Mouse (Mus musculus) stomach, embryonic 16.5 days (tissue): ENCODE data around the gene Ap3d1. TPM values are rescaled to one million over a fixed set of nuclear protein-coding genes. Genes with fewer than 3 reads are reported as not detected.

Source experiments
- ATAC-seq: fragments of 200-750 bp; cut with Nextera tagmentation; 2 replicates; pipeline ENCODE4 v1.8.0; 2017; ENCODE audit warnings: moderate number of reproducible peaks, moderate TSS enrichment; ENCODE audit not compliant: insufficient read depth, low FRiP score
- H3K27ac ChIP-seq: fragments of 300-500 bp; sonication (generic); 2 replicates; pipeline ENCODE4 v1.5.1; 2014; ENCODE audit warnings: low read length
- H3K27me3 ChIP-seq: fragments of 300-500 bp; sonication (generic); 2 replicates; pipeline ENCODE4 v1.6.1; 2014; ENCODE audit warnings: low read length, control low read depth, mixed read lengths; ENCODE audit not compliant: control insufficient read depth, insufficient read depth
- H3K36me3 ChIP-seq: fragments of 300-500 bp; sonication (generic); 2 replicates; pipeline ENCODE4 v1.6.1; 2014; ENCODE audit warnings: low read length; ENCODE audit not compliant: control insufficient read depth, insufficient read depth
- H3K4me1 ChIP-seq: fragments of 300-500 bp; sonication (generic); 2 replicates; pipeline ENCODE4 v1.6.1; 2014; ENCODE audit warnings: low read length, control low read depth, mixed read lengths; ENCODE audit not compliant: control insufficient read depth, insufficient read depth
- H3K4me2 ChIP-seq: fragments of 300-500 bp; sonication (generic); 2 replicates; pipeline ENCODE4 v1.6.1; 2014; ENCODE audit warnings: low read depth, low read length, mixed read lengths
- H3K4me3 ChIP-seq: fragments of 300-500 bp; sonication (generic); replicated peaks from 2 replicates; pipeline ENCODE4 v1.5.1; 2014; ENCODE audit warnings: mild to moderate bottlenecking, low read length
- H3K9ac ChIP-seq: fragments of 300-500 bp; sonication (generic); 2 replicates; pipeline ENCODE4 v1.6.1; 2014; ENCODE audit warnings: low read length
- H3K9me3 ChIP-seq: fragments of 300-500 bp; sonication (generic); replicated peaks from 2 replicates; pipeline ENCODE4 v1.6.1; 2016; ENCODE audit warnings: low read length, control low read depth; ENCODE audit not compliant: control insufficient read depth
- WGBS: fragments of 180-500 bp; shearing (Covaris S2); extraction: QIAGEN DNeasy Blood & Tissue Kit; methylation state at CpG from one replicate; pipeline ENCODE4 v1.1.7; 2014; 5-methylcytosine and 5-hydroxymethylcytosine counted together
- polyA plus RNA-seq: library from polyadenylated mRNA; unstranded; fragments of >200 nt; fragmentation: Nextera tagmentation; extraction: Ambion mirVana; gene quantifications from 2 replicates; pipeline ENCODE4 v1.2.1, GENCODE M21; 2015

Gene Ap3d1
- polyA plus RNA-seq, 1 experiment from 2014 or later: 66.3 TPM

DNA sequence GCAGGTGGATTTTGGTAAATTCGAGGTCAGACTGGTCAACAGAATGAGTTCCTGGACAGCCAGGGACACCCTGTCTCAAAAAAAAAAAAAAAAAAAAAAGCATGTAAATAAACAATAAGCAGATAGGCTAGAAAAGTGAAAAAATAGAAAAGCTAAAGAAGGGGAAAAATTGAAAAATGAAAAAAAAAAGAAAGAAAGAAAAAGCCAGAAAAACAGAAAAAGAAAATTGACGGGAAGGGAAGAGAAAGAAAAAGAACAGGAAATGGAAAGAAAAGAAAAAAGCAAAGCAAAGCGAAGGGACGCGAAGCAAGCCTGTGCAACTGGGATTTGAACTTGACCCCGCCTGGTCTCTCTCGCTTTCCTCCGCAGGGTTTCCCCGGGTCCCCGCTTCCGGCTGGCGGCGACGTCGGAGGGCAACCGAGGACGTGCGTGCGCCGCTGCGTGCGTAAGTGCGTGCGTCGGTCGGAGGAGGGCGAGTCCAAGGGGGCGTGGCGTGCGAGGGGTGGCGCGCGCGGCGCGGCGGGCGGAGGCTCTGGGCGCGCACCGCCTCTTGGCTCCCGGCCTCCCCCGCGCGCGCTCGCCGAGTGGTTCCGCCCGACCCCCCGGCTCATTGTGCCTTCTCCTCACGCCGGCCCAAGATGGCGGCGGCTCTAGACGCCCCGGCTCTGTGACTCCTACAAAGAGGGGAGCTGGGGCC is 12.7 kb upstream of the Ap3d1 start, which contains the start of gene Dot1l:
Gene Dot1l, plus strand, starts transcription at position 613 of the 697 bp plus-strand sequence.
- H3K9me3 ChIP-seq: no peaks in the 10 kb centered on the region
- peak; percentile 92 for ATAC-seq
- peak within 1 kb of the TSS; percentile 62 for H3K27ac ChIP-seq
- peaks cover 45% of the 10 kb centered on the region for H3K4me1 ChIP-seq
- 1% methylated on average over 55 of the region's 57 CpGs for WGBS
- H3K4me2 ChIP-seq: peak within 1 kb of the TSS; percentile 98
- H3K9ac ChIP-seq: peak within 1 kb of the TSS; percentile 95
- H3K4me3 ChIP-seq: peak within 1 kb of the TSS; percentile 92
- no peaks in the 10 kb centered on the region for H3K27me3 ChIP-seq
- H3K36me3 ChIP-seq: no peaks in the 10 kb centered on the region

DNA sequence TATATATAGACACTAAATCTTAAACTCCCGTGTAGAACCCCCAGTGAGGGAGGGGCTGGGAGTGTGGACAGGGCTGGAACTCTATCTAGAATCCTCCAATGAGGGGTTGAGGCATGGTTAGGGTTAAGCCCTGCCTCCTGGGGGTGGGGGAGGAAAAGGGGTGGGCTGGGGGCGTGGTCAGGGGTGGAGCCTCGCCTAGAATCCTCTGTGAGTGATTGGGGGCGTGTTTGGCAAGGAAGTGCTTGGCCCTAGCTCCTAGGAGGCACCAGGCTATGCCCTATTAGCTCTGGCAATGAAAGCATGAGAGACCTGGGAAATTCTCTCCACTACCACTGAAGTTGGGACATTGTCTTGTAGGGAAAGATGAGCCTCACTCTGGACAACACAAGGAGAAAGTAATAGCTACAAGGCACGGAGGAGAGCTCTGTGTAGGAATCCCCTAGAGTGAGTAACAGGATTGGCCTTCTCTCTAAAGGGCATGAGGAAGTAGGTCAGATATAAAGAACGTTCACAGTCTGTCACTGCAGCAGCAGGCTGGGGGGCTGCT is 10.1 kb upstream of the Ap3d1 start:
- WGBS: 4% methylated on average over 6 of the region's 6 CpGs
- H3K4me3 ChIP-seq: peak overlapping the region; percentile 36
- peaks cover 33% of the 10 kb centered on the region for H3K4me1 ChIP-seq
- H3K4me2 ChIP-seq: peak overlapping the region; percentile 55
- peak overlapping the region; percentile 65 for H3K9ac ChIP-seq
- H3K9me3 ChIP-seq: no peaks in the 10 kb centered on the region
- ATAC-seq: peak; percentile 75
- no peaks in the 10 kb centered on the region for H3K27me3 ChIP-seq
- no peaks in the 10 kb centered on the region for H3K36me3 ChIP-seq
- peak overlapping the region; percentile 96 for H3K27ac ChIP-seq

DNA sequence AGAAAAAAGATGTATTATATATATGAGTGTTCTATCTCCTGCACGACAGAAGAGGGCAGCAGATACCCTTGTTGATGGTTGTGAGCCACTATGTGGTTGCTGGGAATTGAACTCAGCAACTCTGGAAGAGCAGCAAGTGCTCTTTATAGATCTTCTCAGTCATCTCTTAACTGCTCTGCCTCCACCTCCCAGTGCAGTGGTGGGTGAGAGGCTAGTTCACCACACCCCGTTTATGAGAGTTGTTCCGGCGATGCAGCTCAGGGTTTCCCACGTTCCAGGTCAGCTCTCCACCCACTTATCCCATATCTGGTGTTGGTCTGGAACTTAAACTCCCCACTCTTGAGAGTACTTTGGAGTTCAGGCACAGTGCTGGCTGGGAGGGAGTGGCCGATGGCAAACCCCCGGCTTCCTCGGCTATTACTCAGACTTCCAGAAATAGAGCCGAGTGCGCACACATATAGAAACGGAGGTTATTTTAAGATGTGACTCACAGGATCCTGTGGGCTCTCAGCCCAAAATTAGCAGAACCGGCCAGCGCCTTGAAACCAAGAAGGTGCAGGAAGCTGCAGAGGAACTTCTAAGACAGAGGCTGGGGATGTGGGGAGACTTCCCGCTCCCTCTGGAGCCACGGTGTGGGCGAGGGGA is 9.2 kb upstream of the Ap3d1 start:
- Histone ChIP-seq H3K27ac (peak overlapping the region; percentile 96), H3K4me1 (peaks cover 25% of the 10 kb centered on the region), H3K9ac (peak overlapping the region; percentile 65), H3K36me3 (no peaks in the 10 kb centered on the region), H3K27me3 (no peaks in the 10 kb centered on the region), H3K9me3 (no peaks in the 10 kb centered on the region), H3K4me2 (peak overlapping the region; percentile 55), H3K4me3 (peak overlapping the region; percentile 36)
- peak; percentile 59 for ATAC-seq
- 6% methylated on average over 16 of the region's 16 CpGs for WGBS

DNA sequence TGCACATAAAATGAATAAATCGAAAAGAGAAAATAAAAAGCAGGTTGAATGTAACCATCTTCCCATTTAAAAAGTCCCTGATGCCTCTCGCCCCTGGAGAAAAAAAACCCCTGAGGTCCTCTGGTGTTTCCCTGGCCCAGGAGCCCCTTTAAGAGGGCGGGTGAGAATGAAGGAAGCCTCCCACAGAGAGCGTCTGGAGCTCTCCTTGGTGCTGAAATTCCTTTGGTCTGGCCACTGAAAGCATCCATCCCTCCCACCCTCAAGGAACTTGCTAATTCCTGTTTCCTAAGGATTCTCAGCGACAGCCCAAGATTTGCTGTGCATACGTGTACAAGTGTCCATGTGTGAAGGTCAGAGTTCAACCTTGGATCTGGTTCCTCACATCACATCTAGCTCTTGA is 6.5 kb upstream of the Ap3d1 start:
- Histone ChIP-seq H3K27ac (no peak overlapping the region), H3K4me3 (no peak overlapping the region), H3K36me3 (no peaks in the 10 kb centered on the region), H3K4me1 (peaks cover 19% of the 10 kb centered on the region), H3K4me2 (no peak overlapping the region), H3K27me3 (no peaks in the 10 kb centered on the region), H3K9ac (no peak overlapping the region), H3K9me3 (no peaks in the 10 kb centered on the region)
- 6% methylated on average over 6 of the region's 6 CpGs for WGBS
- no peak for ATAC-seq

DNA sequence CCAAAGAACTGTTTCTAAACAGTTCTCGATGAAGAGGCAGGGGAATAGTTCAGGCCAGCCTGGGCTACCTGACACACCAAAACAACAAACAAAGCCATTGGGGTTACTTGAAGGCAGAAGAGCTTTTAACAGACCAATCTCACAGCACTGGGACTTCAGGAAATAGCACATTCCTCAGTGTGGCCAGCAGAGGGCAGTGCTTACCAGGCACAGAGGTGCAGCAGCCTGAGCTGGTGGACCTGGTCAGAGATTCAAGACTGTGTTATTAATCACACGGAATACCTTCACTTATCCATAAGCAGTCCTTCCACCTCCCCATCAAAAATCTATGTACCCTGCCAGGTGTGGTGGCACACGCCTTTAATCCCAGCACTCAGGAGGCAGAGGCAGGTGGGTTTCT is 5.3 kb upstream of the Ap3d1 start:
- H3K9ac ChIP-seq: no peak overlapping the region
- H3K27me3 ChIP-seq: no peaks in the 10 kb centered on the region
- 17% methylated on average over 3 of the region's 3 CpGs for WGBS
- no peak overlapping the region for H3K4me3 ChIP-seq
- H3K4me1 ChIP-seq: peaks cover 20% of the 10 kb centered on the region
- H3K36me3 ChIP-seq: no peaks in the 10 kb centered on the region
- ATAC-seq: no peak
- H3K27ac ChIP-seq: no peak overlapping the region
- H3K9me3 ChIP-seq: no peaks in the 10 kb centered on the region
- H3K4me2 ChIP-seq: no peak overlapping the region

DNA sequence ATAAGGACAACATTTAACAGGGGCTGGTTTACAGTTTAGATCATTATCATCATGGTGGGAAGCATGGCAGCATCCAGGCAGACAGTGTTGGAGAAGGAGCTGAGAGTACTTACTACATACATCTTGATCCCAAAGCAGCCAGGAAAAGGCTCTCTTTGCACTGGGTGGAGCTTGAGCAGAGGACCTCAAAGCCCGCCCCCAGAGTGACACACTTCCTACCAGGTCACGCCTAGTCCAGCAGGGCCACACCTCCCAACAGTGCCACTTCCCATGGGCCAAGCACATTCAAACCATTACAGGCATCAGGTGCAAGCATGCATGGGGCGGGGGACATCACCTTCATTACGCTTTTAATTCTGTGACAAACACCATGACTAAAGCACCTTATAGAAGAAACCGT is 2.2 kb upstream of the Ap3d1 start:
- H3K27ac ChIP-seq: no peak overlapping the region
- 0 out of 2 replicates have a peak overlapping the region, but pooled peaks have one; percentile 9 for H3K4me2 ChIP-seq
- no peaks in the 10 kb centered on the region for H3K36me3 ChIP-seq
- no peak overlapping the region for H3K9ac ChIP-seq
- peaks cover 24% of the 10 kb centered on the region for H3K4me1 ChIP-seq
- no peaks in the 10 kb centered on the region for H3K9me3 ChIP-seq
- 30% methylated on average over 5 of the region's 5 CpGs for WGBS
- H3K27me3 ChIP-seq: no peaks in the 10 kb centered on the region
- no peak for ATAC-seq
- no peak overlapping the region for H3K4me3 ChIP-seq

DNA sequence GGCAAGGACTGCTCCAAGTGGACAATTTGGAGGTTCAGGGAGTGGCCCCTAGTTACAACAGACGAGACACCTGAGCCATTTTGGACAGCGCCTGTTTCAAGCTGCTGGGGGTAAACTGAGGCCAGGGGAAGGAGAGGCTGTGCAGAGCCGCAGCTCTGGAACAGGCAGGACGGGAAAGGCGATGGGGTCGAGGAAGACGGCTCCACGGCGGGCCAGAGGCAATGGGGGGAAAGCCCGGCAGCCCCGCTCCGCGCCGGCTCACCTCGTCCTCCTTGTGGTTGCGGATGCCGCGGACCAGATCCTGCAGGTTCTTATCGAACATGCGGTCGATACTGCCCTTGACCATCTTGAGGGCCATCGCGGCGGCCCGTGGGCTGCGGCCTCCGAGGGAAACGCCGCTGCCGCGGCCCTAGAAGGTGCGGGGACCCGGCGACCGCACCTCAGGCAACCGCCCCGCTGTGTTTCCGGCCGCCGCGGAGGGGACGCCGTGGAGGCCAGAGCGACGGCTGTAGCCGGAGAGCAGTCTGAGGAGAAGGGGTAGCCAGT is 357 bp downstream of the Ap3d1 start:
- H3K36me3 ChIP-seq: no peaks in the 10 kb centered on the region
- no peak; the same call in 1 of the 2 replicates for ATAC-seq
- H3K9ac ChIP-seq: peak overlapping the region; percentile 95
- H3K4me3 ChIP-seq: peak overlapping the region; percentile 98
- peaks cover 20% of the 10 kb centered on the region for H3K4me1 ChIP-seq
- under 1% methylated on average over 46 of the region's 46 CpGs for WGBS
- H3K27ac ChIP-seq: peak overlapping the region; percentile 83
- no peaks in the 10 kb centered on the region for H3K27me3 ChIP-seq
- H3K4me2 ChIP-seq: peak overlapping the region; percentile 98
- no peaks in the 10 kb centered on the region for H3K9me3 ChIP-seq

DNA sequence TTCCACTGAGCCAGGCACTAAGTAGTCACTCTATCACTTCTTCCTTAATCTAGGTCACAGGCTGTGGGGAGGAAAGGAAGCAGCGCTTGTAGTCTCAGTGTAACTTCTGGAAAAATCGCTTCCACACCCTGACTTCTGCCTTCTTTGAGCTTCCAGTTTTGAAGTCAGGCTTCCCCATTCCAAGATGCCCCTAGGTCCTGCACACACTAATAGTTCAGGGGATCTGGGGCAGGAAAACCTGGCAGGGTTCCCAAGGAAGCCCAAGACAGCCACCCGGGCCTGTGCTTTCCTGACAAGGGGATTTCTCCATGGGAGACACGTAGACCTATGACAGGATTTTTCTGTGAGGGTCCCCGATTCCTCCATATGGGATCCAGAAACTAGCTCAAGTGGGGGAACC is 918 bp downstream of the Ap3d1 start:
- Histone ChIP-seq H3K4me2 (peak overlapping the region; percentile 98), H3K27me3 (no peaks in the 10 kb centered on the region), H3K9me3 (no peaks in the 10 kb centered on the region), H3K36me3 (no peaks in the 10 kb centered on the region), H3K4me1 (peaks cover 20% of the 10 kb centered on the region), H3K9ac (peak overlapping the region; percentile 95), H3K27ac (peak overlapping the region; percentile 83), H3K4me3 (peak overlapping the region; percentile 98)
- WGBS: 18% methylated on average over 5 of the region's 5 CpGs
- ATAC-seq: no peak

DNA sequence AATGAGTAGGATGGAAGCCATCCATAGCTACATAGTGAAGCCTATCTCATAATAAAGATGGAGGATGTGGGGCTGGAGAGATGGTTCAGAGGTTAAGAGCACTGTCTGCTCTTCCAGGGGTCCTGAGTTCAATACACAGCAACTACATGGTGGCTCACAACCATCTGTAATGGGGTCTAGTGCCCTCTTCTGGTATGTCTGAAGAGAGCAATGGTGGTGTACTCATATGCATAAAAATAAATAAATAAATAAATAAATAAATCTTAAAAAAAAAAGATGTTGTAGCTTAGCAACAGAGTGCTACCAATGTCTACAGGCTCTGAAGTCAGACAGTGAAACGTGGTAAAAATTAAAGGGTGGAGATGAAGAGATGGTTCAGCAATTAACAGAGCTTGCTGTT is 3.4 kb downstream of the Ap3d1 start:
- Histone ChIP-seq H3K4me1 (peaks cover 20% of the 10 kb centered on the region), H3K9me3 (no peaks in the 10 kb centered on the region), H3K4me2 (no peak overlapping the region), H3K27ac (no peak overlapping the region), H3K9ac (no peak overlapping the region), H3K36me3 (no peaks in the 10 kb centered on the region), H3K4me3 (no peak overlapping the region), H3K27me3 (no peaks in the 10 kb centered on the region)
- WGBS: 75% methylated on average over 1 of the region's 1 CpGs
- no peak for ATAC-seq
